Mouse (Mus musculus) liver, embryonic 15.5 days (tissue): ENCODE results near the gene Zfp609. TPM values are rescaled to one million over a fixed set of nuclear protein-coding genes. Genes with fewer than 3 reads are reported as not detected.
A peak's percentile ranks its signal among the peaks of the same experiment; 100 is the strongest.
"Not testable (repeated sequence)": the region's sequence is repeated elsewhere in the genome, so short reads cannot be mapped to it uniquely, and the experiment has no call there.

Source experiments
- ATAC-seq: fragments of 200-750 bp; cut with Nextera tagmentation; 2 replicates; pipeline ENCODE4 v1.8.0; 2017; ENCODE audit warnings: moderate number of reproducible peaks, mild to moderate bottlenecking, moderate library complexity; ENCODE audit not compliant: insufficient read depth
- H3K27ac ChIP-seq: fragments of 300-500 bp; sonication (generic); replicated peaks from 2 replicates; pipeline ENCODE4 v1.5.1; 2015; ENCODE audit warnings: mild to moderate bottlenecking, inconsistent platforms
- H3K27me3 ChIP-seq: fragments of 300-500 bp; sonication (generic); 2 replicates; pipeline ENCODE4 v1.6.1; 2015; ENCODE audit warnings: mild to moderate bottlenecking, inconsistent platforms
- H3K36me3 ChIP-seq: fragments of 300-500 bp; sonication (generic); replicated peaks from 2 replicates; pipeline ENCODE4 v1.6.1; 2015; ENCODE audit warnings: moderate library complexity, mild to moderate bottlenecking, inconsistent platforms
- H3K4me1 ChIP-seq: fragments of 300-500 bp; sonication (generic); replicated peaks from 2 replicates; pipeline ENCODE4 v1.6.1; 2015; ENCODE audit warnings: inconsistent platforms
- H3K4me2 ChIP-seq: fragments of 300-500 bp; sonication (generic); 2 replicates; pipeline ENCODE4 v1.6.1; 2015; ENCODE audit warnings: moderate library complexity, mild to moderate bottlenecking, inconsistent platforms
- H3K4me3 ChIP-seq: fragments of 300-500 bp; sonication (generic); replicated peaks from 2 replicates; pipeline ENCODE4 v1.5.1; 2015; ENCODE audit warnings: mild to moderate bottlenecking, inconsistent platforms
- H3K9ac ChIP-seq: fragments of 300-500 bp; sonication (generic); 2 replicates; pipeline ENCODE4 v1.6.1; 2015; ENCODE audit warnings: moderate library complexity, mild to moderate bottlenecking, inconsistent platforms
- H3K9me3 ChIP-seq: fragments of 300-500 bp; sonication (generic); replicated peaks from 2 replicates; pipeline ENCODE4 v1.6.1; 2016; ENCODE audit warnings: inconsistent platforms
- WGBS: fragments of 180-500 bp; shearing (Covaris S2); methylation state at CpG from one replicate; pipeline ENCODE4 v1.1.7; 2015; ENCODE audit warnings: mixed read lengths; ENCODE audit not compliant: insufficient replicate concordance; 5-methylcytosine and 5-hydroxymethylcytosine counted together
- polyA plus RNA-seq: library from polyadenylated mRNA; unstranded; fragments of >200 nt; fragmentation: Nextera tagmentation; extraction: Ambion mirVana; gene quantifications from 2 replicates; pipeline ENCODE4 v1.2.1, GENCODE M21; 2015

The Zfp609 gene
- polyA plus RNA-seq, 1 experiment from 2014 or later = 1.6 TPM

GRCm38 (mm10) chr9:65671431-65671931 lies 155.9 kb downstream of the Zfp609 start:
- Histone ChIP-seq H3K36me3 (no peaks in the 10 kb centered on the region), H3K9ac (no peak overlapping the region), H3K4me1 (peaks cover 17% of the 10 kb centered on the region), H3K4me2 (0 out of 2 replicates have a peak overlapping the region, but pooled peaks have one; percentile 4), H3K27me3 (no peaks in the 10 kb centered on the region), H3K9me3 (no peaks in the 10 kb centered on the region), H3K27ac (no peak overlapping the region), H3K4me3 (no peak overlapping the region)
- peak; percentile 13; the same call in 1 of the 2 replicates for ATAC-seq
- WGBS = 39% methylated on average over 9 of the region's 9 CpGs

- 76% methylated on average over 8 of the region's 8 CpGs for WGBS
- no peak within 1 kb of the TSS for H3K27ac ChIP-seq
These were observed 159.7 kb downstream of the Zfp609 start, which contains the start of gene Oaz2 for GRCm38 (mm10) chr9:65667701-65668100. Gene Oaz2 (plus strand): TSS chr9:65668001.

DNA sequence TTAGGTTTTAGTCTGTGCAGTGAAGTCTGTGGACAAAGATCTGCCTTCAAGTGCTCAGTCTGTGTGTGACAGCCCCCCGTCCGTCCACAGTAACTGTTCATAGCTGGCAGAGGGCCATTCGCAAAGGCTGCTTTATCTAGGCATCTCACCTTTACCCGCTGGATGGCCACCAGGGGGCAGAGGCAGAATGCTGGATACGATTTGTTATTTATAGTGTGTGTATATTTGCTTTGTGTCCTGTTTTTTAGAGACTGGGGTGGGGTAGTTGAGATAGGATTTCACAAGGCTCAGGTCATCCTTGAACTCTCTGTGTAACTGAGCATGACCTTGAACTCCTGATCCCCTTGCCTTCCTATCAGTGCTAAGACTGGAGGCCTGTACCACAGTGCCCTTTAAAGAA lies 161.3 kb downstream of the Zfp609 start:
- no peak overlapping the region for H3K9ac ChIP-seq
- H3K36me3 ChIP-seq = no peaks in the 10 kb centered on the region
- H3K4me1 ChIP-seq = peaks cover 6% of the 10 kb centered on the region; the same call in 1 of the 2 replicates
- H3K9me3 ChIP-seq = no peaks in the 10 kb centered on the region
- ATAC-seq = no peak
- H3K27ac ChIP-seq = no peak overlapping the region
- H3K4me2 ChIP-seq = no peak overlapping the region
- H3K27me3 ChIP-seq = no peaks in the 10 kb centered on the region
- H3K4me3 ChIP-seq = no peak overlapping the region
- WGBS = 15% methylated on average over 5 of the region's 5 CpGs

More at GRCm38 (mm10) chr9:65667701-65668100, 159.7 kb downstream of the Zfp609 start, which contains the start of gene Oaz2:
- ATAC-seq = no peak
- H3K9ac ChIP-seq = no peak within 1 kb of the TSS
- H3K9me3 ChIP-seq = no peaks in the 10 kb centered on the region
- no peak within 1 kb of the TSS for H3K4me2 ChIP-seq
- peaks cover 14% of the 10 kb centered on the region; the same call in 1 of the 2 replicates for H3K4me1 ChIP-seq
- no peaks in the 10 kb centered on the region for H3K27me3 ChIP-seq
- H3K4me3 ChIP-seq = no peak within 1 kb of the TSS
- no peaks in the 10 kb centered on the region for H3K36me3 ChIP-seq

GRCm38 (mm10) chr9:65664163-65664562 lies 163.2 kb downstream of the Zfp609 start:
- Histone ChIP-seq H3K27me3 (no peaks in the 10 kb centered on the region), H3K9ac (no peak overlapping the region), H3K4me3 (no peak overlapping the region), H3K4me2 (no peak overlapping the region), H3K27ac (no peak overlapping the region), H3K4me1 (peaks cover 6% of the 10 kb centered on the region; the same call in 1 of the 2 replicates), H3K9me3 (no peaks in the 10 kb centered on the region), H3K36me3 (no peaks in the 10 kb centered on the region)
- 0% methylated on average over 3 of the region's 3 CpGs for WGBS
- ATAC-seq = no peak

DNA sequence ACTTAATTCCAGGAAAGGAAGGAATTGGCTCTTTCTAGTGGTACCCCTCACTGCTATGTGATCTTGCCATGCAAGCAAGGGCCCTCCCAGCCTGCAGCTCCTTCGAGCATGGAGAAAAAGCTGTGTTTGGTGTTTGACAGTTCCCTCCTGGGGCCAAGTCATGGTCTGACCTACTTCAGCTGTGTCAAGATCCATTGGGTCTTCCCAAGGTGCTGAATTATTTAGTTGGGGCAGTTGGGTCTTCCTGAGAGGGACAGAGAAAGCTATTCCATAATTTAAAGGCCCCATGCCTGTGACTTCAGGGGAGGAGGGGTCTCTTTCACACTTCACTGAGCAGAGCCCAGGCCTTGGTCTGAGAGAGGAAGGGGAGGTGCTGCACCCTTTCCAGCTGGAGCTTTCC lies 165.9 kb downstream of the Zfp609 start:
- 42% methylated on average over 1 of the region's 1 CpGs for WGBS
- ATAC-seq = no peak
- no peaks in the 10 kb centered on the region for H3K9me3 ChIP-seq
- peaks cover 6% of the 10 kb centered on the region; the same call in 1 of the 2 replicates for H3K4me1 ChIP-seq
- no peak overlapping the region for H3K4me2 ChIP-seq
- H3K9ac ChIP-seq = no peak overlapping the region
- H3K4me3 ChIP-seq = no peak overlapping the region
- no peaks in the 10 kb centered on the region for H3K36me3 ChIP-seq
- no peaks in the 10 kb centered on the region for H3K27me3 ChIP-seq
- no peak overlapping the region for H3K27ac ChIP-seq

- Histone ChIP-seq H3K4me2 (no peak overlapping the region), H3K27ac (no peak overlapping the region), H3K4me1 (peaks cover 3% of the 10 kb centered on the region; the same call in 1 of the 2 replicates), H3K27me3 (no peaks in the 10 kb centered on the region), H3K36me3 (no peaks in the 10 kb centered on the region), H3K4me3 (no peak overlapping the region), H3K9ac (no peak overlapping the region), H3K9me3 (no peaks in the 10 kb centered on the region)
- 49% methylated on average over 5 of the region's 5 CpGs for WGBS
- no peak for ATAC-seq
These were observed 166.3 kb downstream of the Zfp609 start for GRCm38 (mm10) chr9:65661029-65661428.

- WGBS = 59% methylated on average over 3 of the region's 3 CpGs
- no peak for ATAC-seq
- no peaks in the 10 kb centered on the region for H3K36me3 ChIP-seq
These were observed 170.1 kb downstream of the Zfp609 start for GRCm38 (mm10) chr9:65657218-65657617.

GRCm38 (mm10) chr9:65655540-65655939 lies 171.8 kb downstream of the Zfp609 start:
- 37% methylated on average over 8 of the region's 8 CpGs for WGBS
- Histone ChIP-seq H3K9ac (no peak overlapping the region), H3K4me2 (no peak overlapping the region), H3K36me3 (no peaks in the 10 kb centered on the region), H3K4me1 (peaks cover 7% of the 10 kb centered on the region; the same call in 1 of the 2 replicates), H3K27me3 (no peaks in the 10 kb centered on the region), H3K4me3 (no peak overlapping the region), H3K27ac (no peak overlapping the region), H3K9me3 (no peaks in the 10 kb centered on the region)
- ATAC-seq = no peak

More at GRCm38 (mm10) chr9:65657218-65657617, 170.1 kb downstream of the Zfp609 start:
- H3K9ac ChIP-seq = no peak overlapping the region
- H3K4me1 ChIP-seq = peaks cover 7% of the 10 kb centered on the region; the same call in 1 of the 2 replicates
- no peak overlapping the region for H3K4me2 ChIP-seq
- H3K4me3 ChIP-seq = no peak overlapping the region
- H3K9me3 ChIP-seq = no peaks in the 10 kb centered on the region
- no peak overlapping the region for H3K27ac ChIP-seq
- H3K27me3 ChIP-seq = no peaks in the 10 kb centered on the region

GRCm38 (mm10) chr9:65654700-65655237 lies 172.6 kb downstream of the Zfp609 start:
- no peak for ATAC-seq
- H3K36me3 ChIP-seq = no peaks in the 10 kb centered on the region
- H3K4me3 ChIP-seq = no peak overlapping the region
- no peaks in the 10 kb centered on the region for H3K9me3 ChIP-seq
- WGBS = 50% methylated on average over 3 of the region's 3 CpGs
- no peak overlapping the region for H3K27ac ChIP-seq
- H3K9ac ChIP-seq = no peak overlapping the region
- H3K27me3 ChIP-seq = no peaks in the 10 kb centered on the region
- H3K4me1 ChIP-seq = peaks cover 7% of the 10 kb centered on the region; the same call in 1 of the 2 replicates
- H3K4me2 ChIP-seq = no peak overlapping the region

- no peak overlapping the region for H3K27ac ChIP-seq
- H3K9me3 ChIP-seq = no peaks in the 10 kb centered on the region
- H3K4me3 ChIP-seq = no peak overlapping the region
- peaks cover 7% of the 10 kb centered on the region; the same call in 1 of the 2 replicates for H3K4me1 ChIP-seq
- no peak overlapping the region for H3K4me2 ChIP-seq
- H3K36me3 ChIP-seq = no peaks in the 10 kb centered on the region
- H3K9ac ChIP-seq = no peak overlapping the region
- no peaks in the 10 kb centered on the region for H3K27me3 ChIP-seq
- WGBS = 71% methylated on average over 4 of the region's 4 CpGs
- ATAC-seq = no peak
These were observed 173.6 kb downstream of the Zfp609 start for GRCm38 (mm10) chr9:65653741-65654140.

- H3K36me3 ChIP-seq, H3K27me3 ChIP-seq, H3K9me3 ChIP-seq, H3K9ac ChIP-seq, H3K4me1 ChIP-seq, ATAC-seq, H3K4me3 ChIP-seq, H3K4me2 ChIP-seq, H3K27ac ChIP-seq: not testable (repeated sequence)
- 64% methylated on average over 1 of the region's 1 CpGs for WGBS
These were observed 175.4 kb downstream of the Zfp609 start for GRCm38 (mm10) chr9:65651957-65652356.
